Mouse (Mus musculus) limb, embryonic 10.5 days (tissue): ENCODE data around the gene Stk39. TPM values are rescaled to one million over a fixed set of nuclear protein-coding genes. Genes with fewer than 3 reads are reported as not detected.

Experiments
- DNase-seq: peaks from one replicate; pipeline ENCODE4 v3.0.0-alpha.2; 2017; ENCODE audit warnings: low spot score
- H3K27ac ChIP-seq: fragments of 300-500 bp; sonication (generic); 2 replicates; pipeline ENCODE4 v1.5.1; 2016; ENCODE audit warnings: mild to moderate bottlenecking
- H3K27me3 ChIP-seq: fragments of 300-500 bp; sonication (generic); 2 replicates; pipeline ENCODE4 v1.6.1; 2016; ENCODE audit warnings: low read depth, mild to moderate bottlenecking; ENCODE audit not compliant: poor library complexity, severe bottlenecking
- H3K36me3 ChIP-seq: fragments of 300-500 bp; sonication (generic); 2 replicates; pipeline ENCODE4 v1.6.1; 2016; ENCODE audit warnings: mild to moderate bottlenecking, moderate library complexity
- H3K4me1 ChIP-seq: fragments of 300-500 bp; sonication (generic); 2 replicates; pipeline ENCODE4 v1.6.1; 2016
- H3K4me3 ChIP-seq: fragments of 300-500 bp; sonication (generic); 2 replicates; pipeline ENCODE4 v1.5.1; 2016; ENCODE audit warnings: mild to moderate bottlenecking, moderate library complexity
- H3K9me3 ChIP-seq: fragments of 300-500 bp; sonication (generic); replicated peaks from 2 replicates; pipeline ENCODE4 v1.6.1; 2016; ENCODE audit warnings: mild to moderate bottlenecking
- WGBS: fragments of 180-500 bp; shearing (Covaris S2); methylation state at CpG from one replicate; pipeline ENCODE4 v1.1.7; 2016; 5-methylcytosine and 5-hydroxymethylcytosine counted together
- polyA plus RNA-seq: library from polyadenylated mRNA; unstranded; fragments of >200 nt; fragmentation: Nextera tagmentation; extraction: Ambion mirVana; gene quantifications from 2 replicates; pipeline ENCODE4 v1.2.1, GENCODE M21; 2016

The Stk39 gene
- polyA plus RNA-seq, 1 experiment from 2014 or later, result 22.1 TPM

DNA sequence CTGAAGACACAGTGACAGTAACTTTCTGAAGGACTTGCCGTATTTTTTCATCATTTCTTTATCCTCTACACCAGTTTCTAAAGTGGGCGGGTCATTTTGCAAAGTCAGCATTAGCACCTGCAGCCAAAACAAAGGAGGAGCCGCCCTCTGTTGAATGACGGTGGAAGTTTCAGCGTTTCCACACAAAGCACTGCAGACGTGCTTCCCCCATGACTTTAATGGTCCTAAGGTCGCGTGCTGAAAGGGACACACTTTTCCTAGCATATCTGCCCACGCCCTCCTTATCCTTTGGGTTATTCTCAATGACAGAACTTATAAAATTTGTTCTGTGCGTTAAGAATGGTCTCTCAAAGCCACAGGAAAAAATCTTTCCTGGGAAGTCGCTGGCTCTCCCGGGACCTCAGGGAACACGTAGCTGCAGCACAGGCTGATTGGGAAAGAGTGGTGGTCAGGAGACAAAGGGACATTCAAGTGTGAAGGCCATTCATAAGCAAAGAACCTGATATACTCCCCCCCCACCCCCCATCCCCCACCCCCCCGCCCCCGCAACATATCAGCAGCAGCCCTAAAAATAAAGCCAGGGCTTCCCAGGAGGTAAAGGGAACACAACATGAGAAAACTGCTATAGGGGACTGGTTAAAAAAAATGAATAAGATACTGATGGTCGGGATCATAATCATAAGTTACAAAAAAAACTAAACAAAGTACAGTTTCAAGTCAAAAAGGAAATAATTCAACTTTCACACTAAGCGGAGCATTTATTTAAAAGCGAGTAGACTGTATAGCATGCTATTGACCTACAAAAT is 105.8 kb downstream of the Stk39 start:
- Histone ChIP-seq H3K36me3 (no peaks in the 10 kb centered on the region), H3K4me1 (peaks cover 36% of the 10 kb centered on the region), H3K27me3 (no peaks in the 10 kb centered on the region), H3K4me3 (peak overlapping the region; percentile 22), H3K9me3 (no peaks in the 10 kb centered on the region), H3K27ac (peak overlapping the region; percentile 50)
- 14% methylated on average over 18 of the region's 18 CpGs for WGBS
- DNase-seq, result no peak

GRCm38 (mm10) chr2:68365504-68365903 is 106.6 kb downstream of the Stk39 start:
- 0 out of 2 replicates have a peak overlapping the region, but pooled peaks have one; percentile 22 for H3K4me3 ChIP-seq

GRCm38 (mm10) chr2:68364181-68364900 is 107.7 kb downstream of the Stk39 start:
- 27% methylated on average over 12 of the region's 12 CpGs for WGBS
- no peak overlapping the region for H3K27ac ChIP-seq

More at GRCm38 (mm10) chr2:68365504-68365903, 106.6 kb downstream of the Stk39 start:
- WGBS, result 43% methylated on average over 7 of the region's 7 CpGs
- DNase-seq, result no peak
- peak overlapping the region; percentile 61; the same call in 1 of the 2 replicates for H3K27ac ChIP-seq
- H3K4me1 ChIP-seq, result peaks cover 36% of the 10 kb centered on the region
- no peaks in the 10 kb centered on the region for H3K36me3 ChIP-seq
- H3K9me3 ChIP-seq, result no peaks in the 10 kb centered on the region
- no peaks in the 10 kb centered on the region for H3K27me3 ChIP-seq

GRCm38 (mm10) chr2:68363159-68363558 is 108.9 kb downstream of the Stk39 start:
- H3K4me1 ChIP-seq, result peaks cover 36% of the 10 kb centered on the region
- WGBS, result 88% methylated on average over 4 of the region's 4 CpGs

More at GRCm38 (mm10) chr2:68364181-68364900, 107.7 kb downstream of the Stk39 start:
- Histone ChIP-seq H3K36me3 (peaks cover 7% of the 10 kb centered on the region; the same call in 1 of the 2 replicates), H3K4me1 (peaks cover 36% of the 10 kb centered on the region), H3K9me3 (no peaks in the 10 kb centered on the region), H3K4me3 (no peak overlapping the region), H3K27me3 (no peaks in the 10 kb centered on the region)
- peak; percentile 50 for DNase-seq

DNA sequence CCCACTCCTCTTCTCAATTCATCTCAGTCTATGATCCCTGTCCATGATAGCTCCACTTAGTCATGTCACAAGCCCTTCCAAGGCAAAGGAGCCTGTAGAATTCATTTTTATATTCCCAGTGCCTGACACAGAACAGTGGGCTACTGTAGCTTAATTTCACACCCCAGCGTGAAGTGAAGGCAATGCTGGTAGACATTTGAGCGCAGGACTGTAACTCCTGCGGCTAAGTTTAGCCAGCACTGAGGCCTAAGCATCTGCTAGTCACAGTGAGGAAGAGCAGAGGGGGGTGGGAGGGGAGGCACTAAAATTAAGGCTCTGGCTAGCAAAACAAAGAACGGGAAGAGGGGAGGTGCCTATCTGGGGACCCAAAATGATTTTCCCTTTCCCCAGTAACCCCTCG is 110.4 kb downstream of the Stk39 start:
- no peaks in the 10 kb centered on the region for H3K27me3 ChIP-seq
- no peak for DNase-seq
- peak overlapping the region; percentile 66; the same call in 1 of the 2 replicates for H3K27ac ChIP-seq
- H3K36me3 ChIP-seq, result peaks cover 28% of the 10 kb centered on the region
- H3K4me1 ChIP-seq, result peaks cover 33% of the 10 kb centered on the region
- 52% methylated on average over 5 of the region's 5 CpGs for WGBS
- no peaks in the 10 kb centered on the region for H3K9me3 ChIP-seq
- H3K4me3 ChIP-seq, result no peak overlapping the region

More at GRCm38 (mm10) chr2:68363159-68363558, 108.9 kb downstream of the Stk39 start:
- peaks cover 18% of the 10 kb centered on the region for H3K36me3 ChIP-seq
- H3K4me3 ChIP-seq, result no peak overlapping the region
- no peak for DNase-seq
- no peaks in the 10 kb centered on the region for H3K9me3 ChIP-seq
- no peaks in the 10 kb centered on the region for H3K27me3 ChIP-seq
- H3K27ac ChIP-seq, result no peak overlapping the region

- 22% methylated on average over 6 of the region's 6 CpGs for WGBS
- Histone ChIP-seq H3K27ac (no peak overlapping the region), H3K36me3 (peaks cover 40% of the 10 kb centered on the region), H3K9me3 (no peaks in the 10 kb centered on the region), H3K4me3 (no peak overlapping the region), H3K27me3 (no peaks in the 10 kb centered on the region), H3K4me1 (no peaks in the 10 kb centered on the region)
- DNase-seq, result peak; percentile 49
Observed at GRCm38 (mm10) chr2:68350621-68351020, 121.4 kb downstream of the Stk39 start.

- Histone ChIP-seq H3K9me3 (no peaks in the 10 kb centered on the region), H3K27me3 (no peaks in the 10 kb centered on the region), H3K27ac (no peak overlapping the region), H3K36me3 (peaks cover 43% of the 10 kb centered on the region), H3K4me1 (no peaks in the 10 kb centered on the region), H3K4me3 (no peak overlapping the region)
- DNase-seq, result peak; percentile 86
- WGBS, result 63% methylated on average over 24 of the region's 24 CpGs
Observed at GRCm38 (mm10) chr2:68349593-68350383, 122.3 kb downstream of the Stk39 start.

DNA sequence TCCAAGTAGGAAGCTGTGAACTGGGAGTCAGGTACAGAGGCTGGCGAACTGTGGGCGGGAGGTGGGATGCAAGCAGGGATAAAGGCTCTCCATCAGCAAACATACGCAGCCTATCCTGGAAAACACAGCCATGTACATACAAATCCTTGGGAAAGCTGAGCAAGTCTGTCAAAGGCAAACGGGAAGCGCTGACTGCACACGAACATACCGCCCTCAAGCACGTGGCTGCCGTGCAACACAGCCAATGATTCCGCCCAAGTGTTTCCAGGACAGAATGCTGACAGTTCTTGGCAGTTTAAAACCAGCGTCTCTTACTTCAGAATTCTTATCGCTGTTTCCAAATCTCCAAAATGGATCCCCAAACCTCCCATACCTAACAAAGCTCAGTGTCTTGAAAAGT is 123.1 kb downstream of the Stk39 start:
- Histone ChIP-seq H3K36me3 (peaks cover 39% of the 10 kb centered on the region), H3K9me3 (no peaks in the 10 kb centered on the region), H3K27me3 (no peaks in the 10 kb centered on the region), H3K4me3 (no peak overlapping the region), H3K27ac (0 out of 2 replicates have a peak overlapping the region, but pooled peaks have one; percentile 46), H3K4me1 (no peaks in the 10 kb centered on the region)
- WGBS, result 94% methylated on average over 12 of the region's 12 CpGs
- DNase-seq, result peak; percentile 21

- 0 out of 2 replicates have a peak overlapping the region, but pooled peaks have one; percentile 56 for H3K27ac ChIP-seq
- H3K4me1 ChIP-seq, result no peaks in the 10 kb centered on the region
- no peaks in the 10 kb centered on the region for H3K27me3 ChIP-seq
- no peak overlapping the region for H3K4me3 ChIP-seq
- DNase-seq, result peak; percentile 22
- H3K9me3 ChIP-seq, result no peaks in the 10 kb centered on the region
- peaks cover 47% of the 10 kb centered on the region for H3K36me3 ChIP-seq
- 65% methylated on average over 8 of the region's 8 CpGs for WGBS
Observed at GRCm38 (mm10) chr2:68346606-68347237, 125.3 kb downstream of the Stk39 start.

DNA sequence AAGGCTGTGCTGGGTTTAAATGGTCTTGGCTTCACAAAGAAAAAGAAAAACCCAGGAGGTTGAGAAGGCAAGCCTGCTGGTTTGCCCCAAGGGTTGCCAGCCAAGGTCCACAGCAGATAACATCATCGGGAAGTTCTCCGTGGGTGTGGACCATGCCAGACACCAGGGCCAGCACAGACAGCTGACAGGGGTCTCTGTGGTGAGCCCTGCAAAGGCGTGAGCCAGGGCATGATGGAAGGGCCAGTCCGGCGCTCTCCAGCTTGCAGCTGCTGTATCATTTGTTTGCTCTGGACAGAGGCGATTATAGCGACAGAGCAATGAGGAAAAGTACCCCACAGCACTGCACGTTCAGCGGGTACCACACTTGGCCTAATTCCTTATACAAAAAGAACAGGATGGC is 126.8 kb downstream of the Stk39 start:
- H3K9me3 ChIP-seq, result no peaks in the 10 kb centered on the region
- H3K4me1 ChIP-seq, result no peaks in the 10 kb centered on the region
- 93% methylated on average over 9 of the region's 9 CpGs for WGBS
- no peaks in the 10 kb centered on the region for H3K27me3 ChIP-seq
- H3K4me3 ChIP-seq, result no peak overlapping the region
- no peak for DNase-seq
- peaks cover 47% of the 10 kb centered on the region for H3K36me3 ChIP-seq
- H3K27ac ChIP-seq, result no peak overlapping the region

GRCm38 (mm10) chr2:68343751-68344150 is 128.3 kb downstream of the Stk39 start:
- no peak overlapping the region for H3K27ac ChIP-seq
- no peak overlapping the region for H3K4me3 ChIP-seq
- H3K36me3 ChIP-seq, result peaks cover 48% of the 10 kb centered on the region
- no peaks in the 10 kb centered on the region for H3K27me3 ChIP-seq
- H3K4me1 ChIP-seq, result no peaks in the 10 kb centered on the region
- H3K9me3 ChIP-seq, result no peaks in the 10 kb centered on the region
- WGBS, result 89% methylated on average over 4 of the region's 4 CpGs
- DNase-seq, result no peak

DNA sequence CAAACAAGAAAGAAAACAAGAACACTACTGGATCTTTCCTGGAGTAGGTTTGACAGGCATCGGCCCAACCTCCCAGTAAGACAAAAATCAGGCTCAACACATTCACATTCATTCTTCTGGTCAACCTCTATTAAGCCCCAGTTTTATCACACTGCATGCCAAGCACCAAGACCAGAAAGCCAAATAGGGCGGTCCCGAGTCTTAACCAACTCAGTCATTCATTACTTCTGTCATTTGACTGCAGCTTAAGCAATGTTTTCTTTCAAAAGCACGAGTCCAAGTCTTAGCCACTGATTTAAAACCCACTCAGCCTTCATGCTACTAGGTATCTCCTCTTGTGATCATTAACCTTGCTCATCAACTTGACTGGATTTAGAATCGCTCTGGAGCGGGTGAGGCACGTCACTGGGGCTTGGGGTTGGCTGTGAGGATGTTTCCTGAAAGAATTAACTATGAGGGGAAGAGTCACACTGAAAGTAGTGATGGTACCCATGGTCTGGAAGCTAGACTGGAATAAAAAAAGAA is 129.9 kb downstream of the Stk39 start:
- no peak overlapping the region for H3K4me3 ChIP-seq
- WGBS, result 94% methylated on average over 7 of the region's 7 CpGs
- no peaks in the 10 kb centered on the region for H3K9me3 ChIP-seq
- H3K36me3 ChIP-seq, result peaks cover 43% of the 10 kb centered on the region
- H3K4me1 ChIP-seq, result peaks cover 2% of the 10 kb centered on the region; the same call in 1 of the 2 replicates
- H3K27ac ChIP-seq, result no peak overlapping the region
- H3K27me3 ChIP-seq, result no peaks in the 10 kb centered on the region
- DNase-seq, result no peak
